Mouse (Mus musculus): ENCODE measurements at regions not wholly inside any gene's neighbourhood (a gene's known extent, or its start where the extent isn't known, plus 50 kb on each side); places are given as distances from the start of the nearest gene placed in this dataset.

DNA sequence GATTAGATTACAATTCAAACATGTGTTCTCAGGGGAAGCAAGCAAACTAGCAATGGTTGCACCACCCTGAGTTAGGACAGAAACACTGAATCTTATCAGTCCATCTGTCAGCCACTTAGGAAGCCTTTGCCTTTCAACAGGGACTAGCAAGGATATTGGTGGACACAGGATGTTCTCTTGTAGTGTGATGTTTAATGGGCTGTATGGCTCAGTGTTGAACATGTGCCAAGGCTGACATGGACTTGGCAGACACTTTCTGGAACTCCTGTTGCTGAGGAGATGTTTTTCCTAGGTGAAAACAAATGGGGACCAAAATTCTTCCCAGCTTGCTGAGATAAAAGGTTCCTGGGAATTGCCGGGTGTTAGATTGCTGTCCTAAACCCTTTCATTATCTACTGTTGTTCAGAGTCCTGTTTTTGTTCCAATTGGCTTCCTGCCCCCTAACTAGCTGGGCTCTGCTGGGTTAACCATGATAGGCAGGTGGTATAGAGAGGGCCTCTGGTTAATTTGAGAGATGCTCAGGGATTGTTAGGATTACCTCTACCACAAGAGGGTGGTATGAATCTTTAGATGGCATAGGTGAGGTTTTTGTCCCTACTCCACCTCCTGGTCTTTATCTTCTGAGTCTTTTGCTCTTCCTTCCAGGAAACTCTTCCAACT lies 177.1 kb upstream of the Atxn7l3b start (continued):
- TF ChIP-seq RCOR1 (IDR thresholded peaks at IDR 0.05; ENCODE audit: low read depth, low read length) (no peak), CHD1 (IDR thresholded peaks at IDR 0.05; ENCODE audit: low read depth, low read length) (no peak), USF2 (IDR thresholded peaks at IDR 0.05; ENCODE audit: borderline replicate concordance in 1 of 2, insufficient read depth in 1 of 2, low read depth in 1 of 2, low read length in 2 of 2) (no peak), ZNF384 (IDR thresholded peaks at IDR 0.05; ENCODE audit: low read depth, low read length) (no peak), MYB (IDR thresholded peaks at IDR 0.05; ENCODE audit: low read depth, low read length) (no peak), MXI1 (IDR thresholded peaks at IDR 0.05; ENCODE audit: low read depth, low read length) (no peak), CTCF (IDR thresholded peaks at IDR 0.05 in 2 of 3, conservative IDR thresholded peaks at IDR 0.05 in 1 of 3; ENCODE audit: control insufficient read depth in 1 of 3, insufficient read depth in 1 of 3, low read depth in 2 of 3, low read length in 3 of 3, poor library complexity in 1 of 3, severe bottlenecking in 1 of 3) (peak in 1 of 3 experiments; percentile 55; a peak in 2 of 6 replicates), UBTF (IDR thresholded peaks at IDR 0.05; ENCODE audit: borderline replicate concordance, insufficient read depth, low read depth, low read length) (no peak), KAT2A (conservative IDR thresholded peaks at IDR 0.05; ENCODE audit: low read depth, low read length) (no peak)

- no peaks in the 10 kb centered on the region for H3K36me3 ChIP-seq (ENCODE audit: control insufficient read depth in 1 of 2, insufficient read depth in 2 of 2, low read length in 2 of 2)
- no peak overlapping the region for H3K9ac ChIP-seq (ENCODE audit: control insufficient read depth, low read depth, low read length, poor library complexity, severe bottlenecking)
- H3K79me2 ChIP-seq (ENCODE audit: control insufficient read depth, insufficient read depth, low read length, poor library complexity): no peaks in the 10 kb centered on the region
- no peaks in the 10 kb centered on the region; a peak in 1 of 4 replicates for H3K4me1 ChIP-seq (ENCODE audit: control insufficient read depth in 1 of 2, insufficient read depth in 2 of 2, low read length in 2 of 2)
- no peaks in the 10 kb centered on the region for H3K9me3 ChIP-seq (replicated peaks; ENCODE audit: insufficient read depth, low read length)
- no peak for TF ChIP-seq RCOR1 (IDR thresholded peaks at IDR 0.05; ENCODE audit: low read depth, low read length)
- H3K4me3 ChIP-seq (ENCODE audit: control insufficient read depth in 1 of 2, insufficient read depth in 1 of 2, low read depth in 2 of 2, low read length in 2 of 2): no peak overlapping the region
- no peak overlapping the region for H3K27ac ChIP-seq (ENCODE audit: control insufficient read depth, low read depth, low read length)
- no peak for DNase-seq (ENCODE audit: low read depth, low spot score)
- peaks cover 0 to 1% of the 10 kb centered on the region in 2 experiments; a peak in 1 of 4 replicates for H3K27me3 ChIP-seq (ENCODE audit: control insufficient read depth in 1 of 2, insufficient read depth in 2 of 2, low read length in 2 of 2)
Observed at GRCm38 (mm10) chr10:113105301-113105700, 176.5 kb upstream of the Atxn7l3b start.
